ENCODE assay signal across 8 mouse cellular contexts in genomic region chr15:81584466-81584865, GRCm38 (mm10). TPM values are rescaled to one million over a fixed set of nuclear protein-coding genes. Genes with fewer than 3 reads are reported as not detected.
DNase-seq lines count a peak whose midpoint lies in the region; ATAC-seq and TF ChIP-seq lines count a peak whose summit lies in the region.

No protein-coding gene starts in this region.

- H3K4me1 ChIP-seq in cerebellum, adult 2 months (ENCODE audit: control insufficient read depth, insufficient read depth, low read length) = no peaks in the 10 kb centered on the region
- peaks cover 23% of the 10 kb centered on the region for H3K4me1 ChIP-seq in megakaryocyte, embryonic 14.5 days
- peaks cover 24% of the 10 kb centered on the region for H3K4me1 ChIP-seq in limb, embryonic 13.5 days
- peaks cover 9% of the 10 kb centered on the region; the same call in 1 of the 2 replicates for H3K4me1 ChIP-seq in stomach, embryonic 14.5 days (ENCODE audit: control insufficient read depth, insufficient read depth, low read length)

- no peak for ATAC-seq in megakaryocyte, adult 5-6 weeks (ENCODE audit: poor library complexity, severe bottlenecking)
- no peak for ATAC-seq in limb, embryonic 13.5 days (ENCODE audit: low FRiP score, low read depth)
- no peak for ATAC-seq in stomach, embryonic 14.5 days (ENCODE audit: insufficient number of reproducible peaks, insufficient read depth, low FRiP score, low read depth)

- peak overlapping the region; percentile 64 for H3K4me2 ChIP-seq in limb, embryonic 13.5 days (replicated peaks)
- peak overlapping the region; percentile 54 for H3K4me2 ChIP-seq in stomach, embryonic 14.5 days (replicated peaks; ENCODE audit: low read depth, low read length)

- H3K9me3 ChIP-seq in megakaryocyte, embryonic 14.5 days = no peaks in the 10 kb centered on the region
- H3K9me3 ChIP-seq in limb, embryonic 13.5 days = no peaks in the 10 kb centered on the region
- H3K9me3 ChIP-seq in stomach, embryonic 14.5 days (ENCODE audit: control insufficient read depth, low read depth, low read length) = no peaks in the 10 kb centered on the region

- 5% methylated on average over 3 of the region's 3 CpGs for WGBS in cerebellum, adult 2 months
- 9% methylated on average over 3 of the region's 3 CpGs for WGBS in limb, embryonic 13.5 days
- WGBS in stomach, embryonic 14.5 days = 7% methylated on average over 3 of the region's 3 CpGs

- peak overlapping the region; percentile 81 for H3K27ac ChIP-seq in cerebellum, adult 2 months (ENCODE audit: insufficient read depth, low read length)
- peak overlapping the region; percentile 85 for H3K27ac ChIP-seq in limb, embryonic 13.5 days
- H3K27ac ChIP-seq in stomach, embryonic 14.5 days (ENCODE audit: low read length) = peak overlapping the region; percentile 74; the same call in 1 of the 2 replicates

- TF ChIP-seq CTCF in cerebellum, adult 2 months (IDR thresholded peaks at IDR 0.05; ENCODE audit: borderline replicate concordance, insufficient read depth, low read depth, low read length) = no peak

- peaks cover 8% of the 10 kb centered on the region for H3K36me3 ChIP-seq in megakaryocyte, embryonic 14.5 days (replicated peaks; ENCODE audit: low read length)
- peaks cover 8% of the 10 kb centered on the region for H3K36me3 ChIP-seq in limb, embryonic 13.5 days
- H3K36me3 ChIP-seq in stomach, embryonic 14.5 days (ENCODE audit: control insufficient read depth, insufficient read depth, low read length) = no peaks in the 10 kb centered on the region; the same call in 1 of the 2 replicates

- DNase-seq in cerebellum, adult 2 months = no peak
- DNase-seq in cerebellum, postnatal 36 days = no peak
- no peak for DNase-seq in thymus, adult 18-20 months
- DNase-seq in layer of hippocampus, adult 9-11 months = no peak

- peak overlapping the region; percentile 69 for H3K9ac ChIP-seq in limb, embryonic 13.5 days
- peak overlapping the region; percentile 57 for H3K9ac ChIP-seq in stomach, embryonic 14.5 days (replicated peaks; ENCODE audit: low read depth, low read length)

- no peaks in the 10 kb centered on the region for H3K27me3 ChIP-seq in cerebellum, adult 2 months (ENCODE audit: control insufficient read depth, insufficient read depth, low read length)
- no peaks in the 10 kb centered on the region for H3K27me3 ChIP-seq in megakaryocyte, embryonic 14.5 days (replicated peaks)
- no peaks in the 10 kb centered on the region for H3K27me3 ChIP-seq in limb, embryonic 13.5 days
- H3K27me3 ChIP-seq in stomach, embryonic 14.5 days (ENCODE audit: control insufficient read depth, insufficient read depth, low read length) = no peaks in the 10 kb centered on the region

- H3K4me3 ChIP-seq in cerebellum, adult 2 months (replicated peaks; ENCODE audit: insufficient read depth, low read depth, low read length) = peak overlapping the region; percentile 79
- peak overlapping the region; percentile 93 for H3K4me3 ChIP-seq in megakaryocyte, embryonic 14.5 days (replicated peaks)
- H3K4me3 ChIP-seq in limb, embryonic 13.5 days = peak overlapping the region; percentile 92
- peak overlapping the region; percentile 42 for H3K4me3 ChIP-seq in stomach, embryonic 14.5 days (ENCODE audit: low read depth, low read length)

- TF ChIP-seq POLR2A in cerebellum, adult 2 months (IDR thresholded peaks at IDR 0.05; ENCODE audit: borderline replicate concordance, insufficient read depth, low read length) = no peak

RNA-seq across cellular contexts. Expression of gene Ep300, which starts 0.7 kb away (rescaled TPM):
- 39.3 and 42.0 TPM in 2 replicates for polyA plus RNA-seq in cerebellum, adult 2 months (2012; rRNA removed)
- 8.5 and 14.3 TPM in 2 replicates for polyA plus RNA-seq in megakaryocyte, embryonic 14.5 days (2012; ENCODE audit: insufficient read depth, low replicate concordance)
- total RNA-seq in megakaryocyte, adult 5-6 weeks (2015) = 218 and 236 TPM in 2 replicates
- total RNA-seq in megakaryocyte, adult 5-6 weeks (2017) = 46.5 and 76.5 TPM in 2 replicates
- polyA plus RNA-seq in limb, embryonic 13.5 days (2015; fragmentation: Nextera tagmentation; extraction: Ambion mirVana) = 16.6 and 19.7 TPM in 2 replicates
- 32.6 and 39.7 TPM in 2 replicates for polyA plus RNA-seq in stomach, embryonic 14.5 days (2014; fragmentation: Nextera tagmentation; extraction: Ambion mirVana)

Comparison
In these comparisons a context has a peak if more than half of its experiments do, and no peak if none do; other contexts are left out.
1. H3K4me3 ChIP-seq: peak in every context shown above with its lines; median percentile 93 in megakaryocyte, embryonic 14.5 days; 92 in limb, embryonic 13.5 days; 79 in cerebellum, adult 2 months; 42 in stomach, embryonic 14.5 days.